Mouse (Mus musculus) ovary, postnatal 14 days (tissue): ENCODE data around the gene Map2k1.
A peak's percentile ranks its signal among the peaks of the same experiment; 100 is the strongest.
"Not testable (repeated sequence)": the region's sequence is repeated elsewhere in the genome, so short reads cannot be mapped to it uniquely, and the experiment has no call there.

Source experiments
- DNase-seq: peaks from one replicate; pipeline ENCODE4 v3.0.0; 2022; ENCODE audit warnings: low spot score

Map2k1 gene

DNA sequence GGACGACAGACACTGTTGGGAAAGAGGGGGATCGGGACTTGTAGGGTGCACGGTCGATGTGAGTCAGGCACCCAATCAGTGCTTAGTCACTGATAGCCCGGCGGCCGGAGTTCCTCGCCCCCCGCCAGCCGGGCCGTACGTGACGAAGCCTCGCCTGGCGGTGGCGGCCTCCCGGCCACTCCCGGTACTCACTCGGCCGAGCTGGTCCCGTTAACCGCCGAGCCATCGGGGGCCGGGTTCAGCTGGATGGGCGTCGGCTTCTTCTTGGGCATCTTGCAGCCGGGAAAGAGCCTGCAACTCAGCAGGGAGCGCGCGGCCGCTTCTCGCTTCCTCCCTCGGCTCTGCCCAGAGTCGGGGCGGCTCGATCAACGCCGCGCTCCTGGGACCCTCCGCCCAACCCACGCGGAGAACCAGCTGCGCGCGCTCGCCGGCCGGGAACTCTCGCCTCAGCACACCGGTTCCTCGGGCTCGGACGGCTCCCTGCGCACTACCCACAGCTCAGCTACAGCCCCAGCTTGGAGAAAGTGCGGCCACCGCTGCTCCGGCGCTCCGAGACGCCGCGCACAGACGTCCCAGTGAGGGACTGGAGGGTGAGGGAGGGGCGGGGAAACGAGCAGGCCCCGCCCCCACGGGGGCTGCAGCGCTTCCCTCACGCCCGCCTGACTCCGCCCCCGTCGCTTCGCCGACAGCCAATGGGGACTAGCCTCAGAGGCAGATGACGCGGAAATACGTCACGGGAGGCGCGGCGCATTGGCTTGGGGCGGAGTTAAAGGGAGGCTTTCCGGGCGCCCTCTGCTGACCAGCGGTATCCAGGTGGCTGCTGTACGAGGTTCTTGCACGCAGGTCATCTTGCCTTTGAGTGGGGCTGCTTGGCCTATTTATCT, at the start of gene Map2k1:
TSS of gene Map2k1 (minus strand) at position 611 of the 884 bp plus-strand sequence.
- DNase-seq, result peak; percentile 100

DNA sequence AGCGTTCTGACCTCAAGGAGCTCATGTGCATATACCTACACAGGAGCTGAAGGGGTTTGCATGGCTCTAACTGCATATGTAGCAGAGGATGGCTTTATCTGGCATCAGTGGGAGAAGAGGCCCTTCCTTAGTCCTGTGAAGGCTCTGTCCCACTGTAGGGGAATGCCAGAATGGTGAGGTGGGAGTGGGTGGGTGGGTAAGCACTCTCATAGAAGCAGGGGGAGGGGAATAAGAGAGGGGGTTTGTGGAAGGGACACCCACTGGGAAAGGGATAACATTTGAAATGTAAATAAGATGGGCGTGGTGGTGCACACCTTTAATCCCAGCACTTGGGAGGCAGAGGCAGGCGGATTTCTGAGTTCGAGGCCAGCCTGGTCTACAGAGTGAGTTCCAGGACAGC, 49.7 kb upstream of the Map2k1 start:
- DNase-seq, result not testable (repeated sequence)

DNA sequence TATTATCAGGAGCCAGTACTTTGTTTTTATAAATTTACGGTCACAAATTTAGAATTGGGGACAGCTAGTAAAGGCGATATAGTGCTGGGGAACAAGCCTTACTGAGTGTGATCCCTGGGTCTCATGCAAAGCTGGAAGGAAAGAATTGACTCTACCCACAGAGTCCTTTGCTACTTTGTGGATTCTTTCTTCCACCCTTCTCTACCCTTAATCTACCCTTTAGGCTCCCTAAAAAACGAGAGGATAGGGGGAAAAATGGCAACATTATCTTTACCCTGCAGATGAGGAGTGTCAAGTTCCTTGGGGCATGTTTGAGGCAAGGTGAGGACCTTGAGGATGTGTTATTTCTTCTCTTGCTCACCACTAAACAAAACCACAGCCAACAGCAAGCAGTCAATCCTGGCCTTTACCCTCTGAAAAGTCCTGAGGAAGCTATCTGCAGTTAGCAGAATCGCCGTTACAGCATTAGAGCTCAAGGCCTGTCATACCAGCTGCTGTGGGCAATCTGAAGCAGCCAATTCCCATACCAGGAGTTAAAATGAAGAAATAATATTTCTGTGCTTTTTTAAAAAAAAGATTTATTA, 29.1 kb upstream of the Map2k1 start:
- no peak for DNase-seq

DNA sequence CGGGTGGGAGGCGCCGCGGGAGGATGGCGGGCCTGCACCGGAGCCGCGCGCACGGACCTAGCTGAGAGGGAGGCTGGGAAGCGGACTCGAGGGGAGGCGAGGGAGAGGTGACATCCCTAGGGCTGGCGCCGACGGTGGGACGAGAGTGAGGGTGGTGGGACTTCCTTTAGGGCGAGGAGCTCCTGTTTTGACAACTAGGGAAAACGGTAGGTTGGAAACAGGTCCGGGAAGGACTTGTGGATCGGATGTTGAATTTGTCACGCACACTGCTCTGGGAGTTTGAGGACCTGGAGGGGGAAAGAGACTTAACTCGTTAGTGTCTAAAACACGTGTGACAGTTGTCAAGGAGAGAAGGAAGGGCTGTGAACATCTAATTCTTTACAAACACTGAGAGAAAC, 28.3 kb upstream of the Map2k1 start:
- DNase-seq, result no peak

DNA sequence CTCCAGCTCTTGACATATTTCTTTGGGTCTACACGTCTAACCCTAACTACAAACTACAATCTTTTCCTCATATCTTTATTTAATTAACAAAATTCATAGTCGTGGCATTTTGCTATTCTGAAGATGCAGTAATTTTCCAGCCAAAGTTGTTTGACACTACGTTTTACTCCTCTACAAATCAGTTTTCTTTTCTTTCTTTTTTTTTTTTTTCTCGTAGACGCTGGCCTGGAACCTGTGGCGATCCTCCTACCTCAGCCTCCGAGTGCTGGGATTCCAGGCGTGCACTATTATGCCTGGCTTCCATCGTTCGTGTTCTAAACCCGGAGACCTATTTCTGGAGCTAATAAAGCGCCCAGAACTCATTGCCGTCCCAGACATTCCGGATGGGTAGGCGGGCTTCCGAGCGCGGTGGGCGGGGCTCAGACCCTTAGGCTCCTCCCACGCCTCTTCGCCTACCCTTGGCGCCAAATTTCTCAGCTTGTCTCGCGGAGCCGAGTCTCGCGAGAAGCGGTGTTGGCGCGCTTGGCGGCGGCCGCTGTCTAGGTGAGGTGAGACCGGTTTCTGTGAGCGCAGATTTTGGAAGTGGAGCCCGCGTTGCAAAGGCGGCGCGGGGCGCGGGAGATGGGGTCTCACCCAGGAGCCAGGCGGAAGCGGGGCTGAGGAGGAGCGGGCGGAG, 27.8 kb upstream of the Map2k1 start, which contains the start of gene Tipin:
TSS of gene Tipin (plus strand) at position 477 of the 676 bp plus-strand sequence.
- DNase-seq, result peak; percentile 96

DNA sequence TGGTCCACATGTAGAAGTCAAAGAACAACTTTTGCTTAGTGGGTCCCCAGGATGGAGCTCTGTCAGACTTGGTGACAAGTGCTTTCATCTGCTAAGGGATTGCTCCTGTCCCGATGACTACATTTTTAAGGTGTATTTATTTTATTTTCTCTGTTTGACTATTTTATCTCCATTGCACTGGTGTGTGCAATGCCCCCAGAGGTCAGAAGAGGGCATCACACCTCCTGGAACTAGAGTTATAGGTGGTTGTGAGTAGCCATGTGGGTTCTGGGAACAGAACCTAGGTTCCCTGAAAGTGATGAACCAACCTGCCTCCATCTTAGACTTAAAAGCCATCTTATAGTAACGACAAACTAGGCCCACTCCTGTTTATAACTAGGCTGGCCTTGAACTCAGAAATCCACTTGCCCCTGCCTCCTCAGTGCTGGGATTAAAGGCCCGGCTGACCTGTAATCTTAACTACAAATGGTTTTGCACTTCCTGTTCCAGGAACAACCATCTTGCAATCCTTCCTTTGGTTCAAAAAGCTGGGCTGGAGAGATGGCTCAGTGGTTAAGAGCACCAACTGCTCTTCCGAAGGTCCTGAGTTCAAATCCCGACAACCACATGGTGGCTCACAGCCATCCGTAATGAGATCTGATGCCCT, 25.4 kb upstream of the Map2k1 start:
- no peak for DNase-seq

DNA sequence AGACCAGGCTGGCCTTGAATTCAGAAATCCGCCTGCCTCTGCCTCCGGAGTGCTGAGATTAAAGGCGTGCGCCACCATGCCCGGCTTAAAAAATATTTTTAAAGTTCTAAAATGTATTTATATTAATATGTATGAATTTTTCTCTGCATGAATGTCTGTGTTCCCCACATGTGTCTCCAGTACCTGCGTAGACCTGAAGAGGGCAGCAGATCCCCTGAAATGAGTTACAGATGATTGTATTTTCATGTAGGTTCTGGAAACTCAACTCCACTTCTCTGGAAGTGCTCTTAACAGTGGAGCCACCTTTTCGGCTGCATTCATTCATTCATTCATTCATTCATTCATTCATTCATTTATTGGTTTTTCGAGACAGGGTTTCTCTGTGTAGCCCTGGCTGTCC, 24.3 kb upstream of the Map2k1 start:
- peak; percentile 49 for DNase-seq

DNA sequence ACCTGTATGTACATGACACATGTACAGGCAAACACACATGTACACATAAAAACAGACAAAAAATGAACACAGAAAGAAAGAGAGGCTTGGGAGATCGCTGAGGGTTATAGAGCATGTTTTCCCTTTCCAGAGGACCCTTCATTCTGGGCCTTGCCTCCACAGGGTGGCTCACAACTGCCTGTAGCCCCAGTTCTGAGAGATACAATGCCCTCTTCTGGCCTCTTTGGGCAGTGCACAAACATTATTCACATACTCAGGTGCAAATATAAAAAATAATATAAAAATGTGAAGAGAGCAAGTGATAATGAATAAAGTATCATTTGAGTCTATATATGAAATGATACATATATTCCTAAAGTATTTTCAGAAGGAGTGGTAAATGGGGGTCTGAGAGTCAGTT, 21.5 kb upstream of the Map2k1 start:
- DNase-seq, result no peak

DNA sequence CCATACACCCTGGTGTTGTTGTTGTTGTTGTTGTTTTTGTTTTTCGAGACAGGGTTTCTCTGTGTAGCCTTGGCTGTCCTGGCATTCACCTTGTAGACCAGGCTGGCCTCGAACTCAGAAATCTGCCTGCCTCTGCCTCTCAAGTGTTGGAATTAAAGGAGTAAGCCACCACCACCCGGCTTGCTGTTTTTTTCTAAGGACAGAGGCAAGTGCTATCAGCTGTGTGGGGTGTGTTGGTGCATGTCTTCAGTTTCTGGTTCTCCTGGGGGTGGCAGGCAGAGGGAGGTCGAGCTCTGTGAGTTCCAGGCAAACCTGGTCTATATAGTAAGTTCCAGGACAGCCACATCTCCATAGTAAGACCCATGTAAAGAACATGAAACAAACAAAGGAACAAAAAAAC, 20.9 kb upstream of the Map2k1 start:
- no peak for DNase-seq

DNA sequence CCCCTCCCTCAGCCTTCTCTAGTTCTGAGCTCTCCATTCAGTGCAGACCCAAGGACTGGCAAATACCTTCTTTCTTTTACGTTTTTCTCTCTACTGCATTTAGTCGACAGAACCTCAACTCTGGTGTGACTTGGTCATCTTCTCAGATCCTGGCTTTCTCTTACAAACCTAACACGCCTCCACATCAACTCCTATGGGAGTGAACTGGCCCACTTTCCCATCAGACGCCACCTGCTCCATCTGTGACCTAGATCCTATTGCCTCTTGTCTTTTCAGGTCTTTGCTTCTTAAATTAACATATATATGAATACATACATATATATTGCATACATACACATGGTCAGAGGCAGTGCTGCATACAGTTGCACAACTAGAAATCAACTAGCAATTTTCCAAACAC, 20.3 kb upstream of the Map2k1 start:
- no peak for DNase-seq

DNA sequence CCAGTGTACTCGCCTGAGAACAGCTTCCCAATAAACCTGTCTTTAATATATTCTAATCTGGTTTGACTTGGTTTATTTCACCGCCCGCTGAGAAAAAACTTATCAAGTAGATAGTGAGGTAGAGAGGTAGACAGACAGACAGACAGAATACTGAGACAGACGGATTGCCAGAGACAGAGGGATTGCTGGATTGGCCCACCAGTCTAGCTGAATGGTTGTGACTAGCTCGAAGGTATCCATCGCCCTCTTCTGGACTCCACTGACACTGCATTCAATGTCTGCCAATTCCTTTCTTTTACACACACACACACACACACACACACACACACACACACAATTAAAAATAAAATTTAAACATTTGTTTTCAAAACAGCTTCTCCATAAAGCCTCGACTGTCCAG, 19.2 kb upstream of the Map2k1 start:
- DNase-seq, result peak; percentile 23

DNA sequence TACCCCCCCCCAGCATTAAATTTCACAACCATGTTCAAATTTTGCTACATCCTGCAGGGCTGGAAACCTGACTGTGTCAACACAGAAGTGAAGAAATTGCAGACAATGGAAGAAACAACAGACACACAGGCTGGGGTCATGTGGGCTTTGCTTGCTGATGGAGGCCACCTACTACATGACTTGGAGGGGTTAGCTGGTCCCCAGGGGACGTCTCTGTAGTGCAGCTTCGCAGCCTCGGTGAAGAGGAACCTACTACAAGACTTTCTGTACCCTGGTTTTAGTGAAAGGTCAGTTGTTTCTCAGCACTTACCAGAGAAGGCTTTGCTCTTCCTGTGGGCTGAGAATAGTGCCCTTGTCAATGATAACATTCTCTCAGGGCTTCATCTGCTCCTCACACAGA, 17.8 kb upstream of the Map2k1 start:
- DNase-seq, result no peak

DNA sequence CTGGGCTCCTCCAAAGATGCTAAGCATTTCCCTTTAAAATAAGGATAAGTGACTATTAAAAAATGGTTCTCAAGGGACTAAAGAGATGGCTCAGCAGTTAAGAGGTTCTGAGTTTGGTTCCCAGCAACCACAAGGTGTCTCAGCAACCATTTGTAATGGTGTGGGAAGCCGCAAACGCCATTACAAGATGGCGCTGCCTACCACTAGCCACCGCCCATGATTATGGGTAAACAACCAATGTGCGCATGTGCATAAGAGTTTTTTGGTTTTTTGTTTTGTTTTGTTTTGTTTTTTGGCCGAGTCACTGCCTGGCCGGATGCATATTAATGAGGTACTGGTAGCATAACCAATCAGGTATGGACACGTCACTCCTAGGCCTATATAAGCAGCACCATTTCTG, 15.4 kb upstream of the Map2k1 start:
- not testable (repeated sequence) for DNase-seq

DNA sequence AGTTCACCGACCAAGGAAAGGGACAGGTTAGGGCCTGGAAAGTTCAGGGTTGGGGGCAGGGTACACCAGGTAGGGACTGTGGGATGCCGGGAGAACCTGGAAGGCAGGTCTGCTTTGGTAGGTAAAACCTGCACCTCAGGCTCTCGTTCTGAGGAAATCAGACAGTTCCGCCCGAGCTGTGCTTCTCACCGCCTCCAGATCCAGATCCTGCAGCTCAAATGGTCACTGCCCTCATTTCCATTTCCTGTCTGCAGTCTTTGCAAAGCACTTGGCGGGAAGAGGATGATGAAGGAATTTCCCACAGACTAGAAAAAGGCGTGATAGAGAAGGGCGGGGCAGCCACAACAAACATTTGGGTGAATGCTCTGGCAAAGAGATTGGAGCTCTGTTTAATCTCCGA, 14.8 kb upstream of the Map2k1 start:
- no peak for DNase-seq

DNA sequence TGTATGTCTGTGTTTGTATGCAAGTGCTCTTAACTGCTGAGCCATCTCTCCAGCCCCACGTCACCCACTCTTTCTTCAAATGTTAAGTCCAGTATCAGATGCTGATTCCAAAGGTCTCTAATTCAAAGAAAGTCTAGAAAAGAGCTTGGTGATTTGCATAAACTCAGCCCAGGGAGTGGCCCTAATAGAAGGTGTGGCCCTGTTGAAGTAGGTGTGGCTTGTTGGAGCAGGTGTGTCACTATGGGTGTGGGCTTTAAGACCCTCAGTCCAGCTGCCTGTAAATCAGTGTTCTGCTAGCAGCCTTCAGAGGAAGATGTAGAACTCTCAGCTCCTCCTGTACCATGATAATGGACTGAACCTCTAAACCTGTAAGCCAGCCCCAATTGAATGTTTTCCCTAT, 13.8 kb upstream of the Map2k1 start:
- no peak for DNase-seq

DNA sequence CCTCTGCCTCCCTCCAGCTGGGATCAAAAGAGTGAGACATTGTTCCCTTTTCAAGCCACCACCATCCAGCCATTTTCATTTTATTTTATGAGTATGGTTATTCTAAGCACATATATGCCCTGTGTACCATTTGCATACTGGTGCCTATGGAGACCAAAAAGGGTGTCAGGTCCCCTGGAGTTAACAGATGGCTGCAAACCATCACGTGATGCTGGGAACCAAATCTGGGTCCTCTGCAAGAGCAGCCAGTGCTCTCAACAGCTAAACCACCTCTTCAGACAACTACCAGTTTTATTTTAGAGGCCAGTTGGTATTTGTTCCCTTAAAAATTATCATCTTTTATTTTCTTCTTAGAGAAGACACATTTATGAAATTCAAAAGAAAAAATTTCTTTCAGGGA, 11.4 kb upstream of the Map2k1 start:
- DNase-seq, result no peak

DNA sequence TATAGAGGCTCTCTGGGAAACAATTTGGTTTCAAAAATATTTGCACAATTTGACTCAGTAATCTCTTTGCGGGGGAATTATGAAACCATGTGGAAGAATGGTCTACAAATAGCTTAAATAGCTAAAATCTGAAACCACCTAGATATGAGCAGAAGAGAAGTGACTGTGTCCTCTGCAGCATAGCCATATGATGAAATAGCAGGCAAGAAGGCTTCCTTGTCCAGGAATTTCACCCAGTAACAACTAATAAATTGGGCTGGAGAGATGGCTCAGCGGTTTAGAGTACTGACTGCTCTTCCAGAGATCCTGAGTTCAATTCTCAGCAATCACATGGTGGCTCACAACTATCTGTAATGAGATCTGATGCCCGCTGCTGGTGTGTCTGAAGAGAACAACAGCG, 7.6 kb upstream of the Map2k1 start:
- DNase-seq, result no peak

DNA sequence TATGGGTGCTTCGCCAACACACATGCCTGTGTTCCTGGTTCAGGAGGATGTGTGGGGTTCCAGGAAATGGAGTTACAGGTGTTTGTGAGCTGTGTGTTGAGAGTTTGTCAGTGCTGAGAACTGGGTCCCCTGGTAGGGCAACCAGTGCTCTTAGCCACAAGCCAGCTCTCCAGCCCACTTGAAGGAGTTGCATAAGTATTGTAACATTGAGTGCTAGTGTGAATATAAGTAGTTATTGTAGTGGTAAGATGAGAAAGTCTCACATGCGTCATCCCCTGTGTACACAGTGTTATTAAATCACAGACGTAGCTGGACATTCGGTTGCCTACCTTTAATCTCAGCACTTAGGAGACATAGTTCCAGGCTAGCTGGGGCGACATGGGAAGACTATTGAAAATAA, 6.5 kb upstream of the Map2k1 start:
- no peak for DNase-seq

DNA sequence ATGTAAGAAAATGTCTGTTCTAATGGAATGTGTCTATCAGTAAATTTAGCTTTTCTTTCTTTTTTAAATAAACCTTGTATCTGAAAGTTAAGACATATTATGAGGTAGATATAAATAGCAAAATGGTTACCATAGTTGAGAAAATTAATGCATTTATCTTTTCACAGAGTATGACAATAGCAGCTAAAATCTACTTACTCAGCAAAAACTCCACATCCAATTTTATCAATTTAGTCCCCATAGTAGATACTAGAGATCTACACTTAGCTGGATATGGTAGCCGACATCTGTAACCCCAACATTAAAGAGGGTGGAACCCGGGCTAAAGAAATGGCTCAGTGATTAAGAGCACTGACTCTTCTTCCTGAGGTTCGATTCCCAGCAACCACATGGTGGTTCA, 2.8 kb upstream of the Map2k1 start:
- DNase-seq, result no peak

DNA sequence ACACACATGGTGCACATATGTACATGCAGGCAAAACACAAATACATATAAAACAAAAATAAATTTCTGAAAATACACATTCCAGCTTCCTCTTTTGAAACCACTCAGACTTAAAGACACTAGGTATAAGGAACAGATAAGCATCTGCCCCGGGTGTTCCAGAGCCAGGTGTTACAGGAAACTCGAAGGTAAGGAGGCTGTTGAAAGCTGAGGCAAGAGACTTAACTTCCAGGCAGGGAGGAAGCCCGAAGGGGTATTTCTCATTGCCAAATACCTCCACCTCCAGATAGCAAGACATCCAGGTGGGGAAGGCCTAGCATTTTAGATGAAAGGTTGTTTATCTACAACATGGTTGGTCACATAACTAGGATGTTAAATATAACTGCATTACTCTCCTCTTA, 2.0 kb upstream of the Map2k1 start:
- no peak for DNase-seq

DNA sequence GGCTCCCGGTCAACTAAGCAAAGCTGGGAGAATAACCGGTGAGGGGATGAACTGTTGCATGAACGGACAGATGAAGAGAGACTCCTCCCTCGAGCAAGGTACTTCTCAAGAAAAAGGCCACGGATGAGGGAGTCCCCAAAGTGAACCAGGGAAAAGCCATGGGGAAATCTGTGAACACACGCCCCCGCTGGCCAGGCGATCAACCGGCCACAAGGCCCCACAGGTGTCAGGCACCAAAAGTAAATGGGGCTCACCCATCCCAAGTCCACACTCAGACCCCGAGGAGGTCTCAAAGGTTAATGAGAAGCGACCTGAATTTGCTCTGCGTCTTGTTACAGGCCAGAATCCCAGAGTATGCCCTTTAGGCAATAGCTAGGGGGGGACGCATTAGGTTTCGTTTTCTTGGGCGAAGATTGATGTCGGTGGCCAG, 825 bp downstream of the Map2k1 start:
- peak; percentile 12 for DNase-seq

DNA sequence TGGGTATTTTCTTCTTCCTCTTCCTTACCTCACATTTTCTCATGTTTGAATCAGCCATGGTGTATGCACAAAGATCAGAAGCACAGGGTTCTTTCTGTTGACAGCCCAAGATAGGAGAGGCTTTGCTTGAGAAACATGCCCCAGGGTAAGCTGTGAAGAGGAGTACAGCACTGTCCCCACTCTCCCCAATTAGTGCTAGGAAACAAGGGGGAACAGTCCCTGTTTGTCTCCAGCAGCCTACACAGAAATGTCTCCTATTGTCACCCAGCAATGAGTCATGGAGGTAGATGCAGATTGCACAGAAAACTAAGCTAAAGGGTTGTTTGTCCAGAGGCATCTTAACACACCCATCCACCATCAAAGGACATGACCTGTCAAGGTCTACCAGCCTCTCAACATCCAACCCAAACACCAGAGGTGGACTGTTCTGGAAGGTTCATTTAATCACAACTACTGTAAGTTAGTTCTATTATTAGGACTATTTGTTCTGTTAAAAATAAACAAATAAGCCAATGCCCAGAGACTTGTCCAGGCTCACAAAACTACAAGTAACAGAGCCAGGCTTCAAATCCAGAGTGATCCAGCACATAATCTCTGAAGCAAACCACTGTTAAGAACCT, 3.2 kb downstream of the Map2k1 start:
- no peak for DNase-seq
